Mouse (Mus musculus) megakaryocyte progenitor cell, adult 5-6 weeks (primary cell): ENCODE results near the gene Gm48551. TPM values are rescaled to one million over a fixed set of nuclear protein-coding genes. Genes with fewer than 3 reads are reported as not detected.

Experiments
- ATAC-seq: replicated peaks from 2 replicates; pipeline ENCODE4 v1.8.0; 2016; ENCODE audit warnings: mild to moderate bottlenecking, moderate TSS enrichment, inconsistent platforms; ENCODE audit not compliant: poor library complexity
- total RNA-seq, 2 experiments: library from RNA; stranded (forward) in 1 of 2; stranded (reverse) in 1 of 2; fragments of 157-497, 149-512 nt in 1 of 2; fragments of 200-1000 nt in 1 of 2; gene quantifications; 2 replicates each; pipeline versions ENCODE4 v1.2.3 to v1.2.4; 2015 to 2017

Gene Gm48551
- total RNA-seq, 2 experiments from 2014 or later: 0.62 to 2.6 TPM

- ATAC-seq: peak; percentile 52
These were observed 2.2 kb upstream of the Gm48551 start for GRCm38 (mm10) chr10:81382039-81382438.

GRCm38 (mm10) chr10:81384605-81384982 lies 328 bp downstream of the Gm48551 start:
- ATAC-seq: peak; percentile 3; the same call in 1 of the 2 replicates

GRCm38 (mm10) chr10:81385603-81386306 lies 1.5 kb downstream of the Gm48551 start:
- no peak for ATAC-seq

GRCm38 (mm10) chr10:81387716-81388115 lies 3.5 kb downstream of the Gm48551 start:
- no peak for ATAC-seq

- no peak for ATAC-seq
These were observed 4.3 kb downstream of the Gm48551 start, which contains the start of gene Gm48552 for GRCm38 (mm10) chr10:81388505-81389055. TSS of gene Gm48552 (plus strand) at chr10:81389005.

GRCm38 (mm10) chr10:81389373-81389772 lies 5.1 kb downstream of the Gm48551 start:
- ATAC-seq: no peak

GRCm38 (mm10) chr10:81389801-81390677 lies 5.8 kb downstream of the Gm48551 start:
- peak; percentile 78 for ATAC-seq

- no peak for ATAC-seq
These were observed 6.4 kb downstream of the Gm48551 start for GRCm38 (mm10) chr10:81390678-81390965.

GRCm38 (mm10) chr10:81392270-81392669 lies 8.0 kb downstream of the Gm48551 start:
- no peak for ATAC-seq

GRCm38 (mm10) chr10:81392781-81393185 lies 8.5 kb downstream of the Gm48551 start, which contains the start of gene Smim24:
TSS of gene Smim24 (plus strand) at chr10:81393051.
- no peak for ATAC-seq

- peak; percentile 49 for ATAC-seq
These were observed 9.3 kb downstream of the Gm48551 start for GRCm38 (mm10) chr10:81393456-81394063.

- ATAC-seq: peak; percentile 73
These were observed 10.9 kb downstream of the Gm48551 start for GRCm38 (mm10) chr10:81395127-81395526.

- ATAC-seq: no peak
These were observed 11.6 kb downstream of the Gm48551 start for GRCm38 (mm10) chr10:81395865-81396264.

GRCm38 (mm10) chr10:81396749-81397148 lies 12.5 kb downstream of the Gm48551 start:
- no peak for ATAC-seq

- ATAC-seq: no peak
These were observed 15.0 kb downstream of the Gm48551 start for GRCm38 (mm10) chr10:81399296-81399695.

- no peak for ATAC-seq
These were observed 15.6 kb downstream of the Gm48551 start for GRCm38 (mm10) chr10:81399798-81400308.

GRCm38 (mm10) chr10:81400371-81401204 lies 16.3 kb downstream of the Gm48551 start:
- ATAC-seq: no peak

GRCm38 (mm10) chr10:81401205-81401520 lies 16.9 kb downstream of the Gm48551 start:
- no peak for ATAC-seq

GRCm38 (mm10) chr10:81401521-81402226 lies 17.4 kb downstream of the Gm48551 start:
- peak; percentile 73 for ATAC-seq
